Mouse (Mus musculus) liver, adult 2 months (tissue): ENCODE measurements around the gene Tspan11.

Experiments used
- CTCF ChIP-seq: fragments of 200-500 bp; IDR thresholded peaks from 2 replicates; pipeline ENCODE4 v1.5.1; 2011; ENCODE audit warnings: low read depth, low read length, control low read depth
- POLR2A ChIP-seq: fragments of 200-500 bp; IDR thresholded peaks from 2 replicates; pipeline ENCODE4 v1.6.1; 2011; ENCODE audit warnings: low read length, control low read depth; ENCODE audit not compliant: insufficient read depth; ENCODE audit errors: extremely low read depth

DNA sequence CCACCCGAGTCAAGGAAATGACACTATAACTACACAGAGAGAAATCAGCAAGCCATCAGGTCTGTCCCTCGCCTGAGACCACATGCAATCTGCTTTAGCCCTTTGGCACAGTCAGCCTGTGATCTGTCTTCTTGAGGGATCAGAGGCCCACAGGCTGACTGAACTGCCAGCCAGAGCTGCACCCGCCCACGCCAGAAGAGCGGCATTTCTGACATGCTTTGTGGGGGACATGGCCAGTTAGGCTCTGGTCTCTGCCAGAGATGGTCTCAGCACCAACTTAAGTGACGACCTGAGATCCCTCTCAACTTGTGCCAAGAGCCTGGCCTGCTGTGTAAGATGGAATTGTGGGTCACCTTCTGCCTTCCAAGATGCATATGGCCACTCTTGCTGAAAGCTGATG, 89.3 kb downstream of the Tspan11 start:
- TF ChIP-seq CTCF (no peak), POLR2A (no peak)
